Mouse (Mus musculus) lung, postnatal 0 days (tissue): ENCODE measurements around the gene Unc5c.

Experiments
- CTCF ChIP-seq: IDR thresholded peaks from 2 replicates; pipeline ENCODE4 v1.5.1; 2016; ENCODE audit warnings: antibody characterized with exemption, mild to moderate bottlenecking
- EP300 ChIP-seq: IDR thresholded peaks from 2 replicates; pipeline ENCODE4 v1.6.1; 2016; ENCODE audit warnings: antibody characterized with exemption, mild to moderate bottlenecking, control low read depth

DNA sequence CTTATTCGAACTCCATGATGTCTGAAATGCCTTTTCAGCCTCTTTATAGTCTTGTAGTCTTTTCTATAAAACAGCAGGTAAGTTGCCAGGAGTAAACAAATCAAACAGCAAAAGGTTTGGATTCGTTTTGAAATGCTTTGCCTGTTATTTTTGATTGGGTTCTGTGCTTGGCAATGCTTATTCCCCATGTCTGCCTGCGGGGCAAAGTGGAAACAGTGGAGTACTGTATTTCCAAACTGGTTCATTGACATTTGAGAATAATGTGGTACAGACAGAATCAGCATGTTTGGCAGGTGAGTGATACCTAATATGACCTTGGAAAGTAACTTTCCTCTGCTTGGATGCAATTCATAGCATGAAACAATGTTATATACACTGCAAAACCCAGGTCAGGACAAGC is 292.2 kb downstream of the Unc5c start:
- TF ChIP-seq CTCF (no peak), EP300 (no peak)
